Mouse (Mus musculus): ENCODE results near the gene Rnf217. TPM values are rescaled to one million over a fixed set of nuclear protein-coding genes. Genes with fewer than 3 reads are reported as not detected.

The Rnf217 gene
- total and polyA plus RNA-seq, 3 experiments: not detected

Other genes starting within 250 kb of the Rnf217 start
- not detected in 2 replicates for gene Tpd52l1, start 163.2 kb downstream of the Rnf217 start, total RNA-seq (2012; rRNA removed)
- not detected in 2 replicates for gene Tpd52l1, start 163.2 kb downstream of the Rnf217 start, total RNA-seq (2014; rRNA removed)
- not detected in 2 replicates for gene Tpd52l1, start 163.2 kb downstream of the Rnf217 start, polyA plus RNA-seq (2012; ENCODE audit: insufficient read length, low read depth)